Mouse (Mus musculus) intestine, embryonic 16.5 days (tissue): ENCODE results near the gene A3galt2. TPM values are rescaled to one million over a fixed set of nuclear protein-coding genes. Genes with fewer than 3 reads are reported as not detected.

Source experiments
- ATAC-seq: fragments of 200-750 bp; cut with Nextera tagmentation; 2 replicates; pipeline ENCODE4 v1.8.0; 2017; ENCODE audit warnings: moderate TSS enrichment, moderate library complexity
- H3K27ac ChIP-seq: fragments of 300-500 bp; sonication (generic); 2 replicates; pipeline ENCODE4 v1.5.1; 2014; ENCODE audit warnings: mild to moderate bottlenecking, low read length
- H3K27me3 ChIP-seq: fragments of 300-500 bp; sonication (generic); replicated peaks from 2 replicates; pipeline ENCODE4 v1.6.1; 2014; ENCODE audit warnings: low read length, control low read depth, mixed read lengths; ENCODE audit not compliant: control insufficient read depth, insufficient read depth
- H3K36me3 ChIP-seq: fragments of 300-500 bp; sonication (generic); 2 replicates; pipeline ENCODE4 v1.6.1; 2014; ENCODE audit warnings: low read length, control low read depth; ENCODE audit not compliant: control insufficient read depth, insufficient read depth
- H3K4me1 ChIP-seq: fragments of 300-500 bp; sonication (generic); 2 replicates; pipeline ENCODE4 v1.6.1; 2014; ENCODE audit warnings: low read length, control low read depth, mixed read lengths; ENCODE audit not compliant: control insufficient read depth, insufficient read depth
- H3K4me2 ChIP-seq: fragments of 300-500 bp; sonication (generic); 2 replicates; pipeline ENCODE4 v1.6.1; 2014; ENCODE audit warnings: low read depth, low read length, control low read depth
- H3K4me3 ChIP-seq: fragments of 300-500 bp; sonication (generic); 2 replicates; pipeline ENCODE4 v1.5.1; 2014; ENCODE audit warnings: mild to moderate bottlenecking, low read length
- H3K9ac ChIP-seq: fragments of 300-500 bp; sonication (generic); 2 replicates; pipeline ENCODE4 v1.6.1; 2014; ENCODE audit warnings: low read depth, low read length
- H3K9me3 ChIP-seq: fragments of 300-500 bp; sonication (generic); 2 replicates; pipeline ENCODE4 v1.6.1; 2016; ENCODE audit warnings: low read length, control low read depth; ENCODE audit not compliant: control insufficient read depth
- WGBS: fragments of 180-500 bp; shearing (Covaris S2); extraction: QIAGEN DNeasy Blood & Tissue Kit; methylation state at CpG from one replicate; pipeline ENCODE4 v1.1.7; 2014; 5-methylcytosine and 5-hydroxymethylcytosine counted together
- polyA plus RNA-seq: library from polyadenylated mRNA; unstranded; fragments of >200 nt; fragmentation: Nextera tagmentation; extraction: Ambion mirVana; gene quantifications from 2 replicates; pipeline ENCODE4 v1.2.1, GENCODE M21; 2015

Gene A3galt2
- polyA plus RNA-seq, 1 experiment from 2014 or later, result 0.09 TPM

DNA sequence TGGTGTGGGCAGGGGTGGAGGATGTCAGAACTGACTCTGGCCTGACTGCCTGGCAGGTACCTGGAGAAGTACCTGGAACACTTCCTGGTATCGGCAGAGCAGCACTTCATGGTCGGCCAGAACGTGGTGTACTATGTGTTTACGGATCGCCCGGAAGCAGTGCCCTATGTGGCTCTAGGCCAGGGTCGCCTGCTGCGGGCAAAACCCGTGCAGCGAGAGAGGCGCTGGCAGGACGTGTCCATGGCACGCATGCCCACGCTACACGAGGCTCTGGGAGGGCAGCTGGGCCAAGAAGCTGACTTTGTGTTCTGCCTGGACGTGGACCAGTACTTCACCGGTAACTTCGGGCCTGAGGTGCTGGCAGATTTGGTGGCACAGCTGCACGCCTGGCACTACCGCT lies 11.8 kb downstream of the A3galt2 start:
- no peaks in the 10 kb centered on the region for H3K4me1 ChIP-seq
- WGBS, result 91% methylated on average over 20 of the region's 20 CpGs
- no peaks in the 10 kb centered on the region for H3K9me3 ChIP-seq
- H3K4me2 ChIP-seq, result no peak overlapping the region
- H3K36me3 ChIP-seq, result no peaks in the 10 kb centered on the region
- no peak overlapping the region for H3K4me3 ChIP-seq
- no peaks in the 10 kb centered on the region for H3K27me3 ChIP-seq
- H3K27ac ChIP-seq, result no peak overlapping the region
- H3K9ac ChIP-seq, result no peak overlapping the region
- ATAC-seq, result no peak

DNA sequence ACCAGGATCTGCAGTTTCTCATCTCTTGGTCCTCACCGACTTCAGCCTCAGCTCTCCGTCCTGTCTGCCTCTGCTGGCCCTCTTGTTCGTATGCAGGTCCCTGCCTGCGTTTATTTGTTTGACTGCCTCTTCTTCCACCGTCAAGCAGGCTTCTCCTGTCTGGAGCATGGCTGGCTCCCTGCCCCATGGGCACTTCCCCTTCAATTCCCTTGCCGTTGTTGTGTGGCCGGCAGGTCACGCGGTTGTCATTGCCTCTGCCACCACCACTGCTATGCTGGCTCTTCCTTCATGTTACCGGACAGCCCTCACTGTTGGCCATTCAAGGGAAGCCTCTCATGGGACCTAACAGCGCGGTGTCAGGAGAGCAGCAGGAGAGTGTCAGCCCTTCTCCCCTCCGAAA lies 13.0 kb downstream of the A3galt2 start:
- 66% methylated on average over 13 of the region's 13 CpGs for WGBS
- Histone ChIP-seq H3K27me3 (no peaks in the 10 kb centered on the region), H3K9ac (no peak overlapping the region), H3K36me3 (peaks cover 5% of the 10 kb centered on the region; the same call in 1 of the 2 replicates), H3K4me1 (no peaks in the 10 kb centered on the region), H3K27ac (no peak overlapping the region), H3K9me3 (no peaks in the 10 kb centered on the region), H3K4me2 (no peak overlapping the region), H3K4me3 (no peak overlapping the region)
- no peak for ATAC-seq

DNA sequence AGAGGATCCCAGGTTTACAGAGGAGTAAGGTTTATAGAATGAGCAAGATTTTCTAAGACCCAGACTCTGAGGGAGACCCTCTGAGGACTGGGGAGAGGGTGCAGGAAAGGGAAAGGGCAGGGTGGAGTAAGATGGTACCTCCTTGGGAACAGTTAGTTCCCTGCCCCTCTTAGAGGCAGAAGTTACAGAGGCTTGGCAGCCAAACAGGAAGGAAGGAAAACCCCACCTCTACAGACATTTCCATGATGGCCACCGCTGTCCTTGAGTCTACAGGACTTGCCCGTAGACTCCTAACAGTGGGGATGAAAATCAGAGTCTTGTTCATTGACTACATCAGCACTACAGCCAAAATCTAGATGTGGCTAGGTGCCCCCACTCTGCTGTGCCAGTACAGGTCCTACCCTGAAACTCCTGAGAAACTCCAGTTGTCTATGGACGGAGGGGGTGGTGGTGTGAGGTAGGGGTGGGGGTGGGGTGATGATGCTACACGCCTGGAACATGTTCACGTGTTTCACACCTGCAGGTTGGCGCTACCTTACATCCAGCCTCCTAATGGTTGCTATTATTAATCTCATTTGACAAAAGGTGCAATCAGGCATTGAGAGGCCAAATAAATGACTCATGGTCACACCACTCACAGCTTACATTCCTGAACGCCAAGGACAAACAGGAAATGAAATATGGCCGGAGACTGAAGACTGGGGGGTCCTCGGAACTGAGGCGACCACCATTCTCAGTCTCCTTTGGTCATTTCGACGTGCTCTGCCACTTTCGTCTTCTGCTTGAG lies 14.6 kb downstream of the A3galt2 start:
- Histone ChIP-seq H3K9me3 (no peaks in the 10 kb centered on the region), H3K27me3 (no peaks in the 10 kb centered on the region), H3K4me1 (no peaks in the 10 kb centered on the region), H3K4me2 (no peak overlapping the region), H3K9ac (no peak overlapping the region), H3K36me3 (peaks cover 19% of the 10 kb centered on the region), H3K27ac (no peak overlapping the region), H3K4me3 (no peak overlapping the region)
- no peak for ATAC-seq
- 70% methylated on average over 13 of the region's 13 CpGs for WGBS

DNA sequence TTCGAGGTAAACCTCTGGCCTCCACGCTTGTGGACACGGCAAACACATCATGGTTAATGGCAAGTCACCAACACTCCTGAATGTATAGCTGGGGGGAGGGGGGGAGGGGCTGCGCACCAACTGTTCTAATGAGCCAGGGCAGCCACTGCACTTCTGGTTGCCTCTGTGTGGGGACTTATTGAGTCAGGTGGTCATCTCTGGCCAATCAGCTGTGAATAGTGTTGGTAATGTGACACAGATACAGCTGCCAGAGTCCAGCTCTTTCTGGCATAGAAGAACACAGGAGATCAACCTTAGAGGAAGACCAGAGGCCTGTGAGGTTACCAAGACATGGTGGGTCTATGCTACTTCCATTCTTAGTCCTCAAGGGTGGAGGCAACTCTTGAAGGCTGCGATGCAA lies 15.5 kb downstream of the A3galt2 start:
- Histone ChIP-seq H3K36me3 (peaks cover 28% of the 10 kb centered on the region), H3K9me3 (no peaks in the 10 kb centered on the region), H3K4me3 (no peak overlapping the region), H3K27me3 (no peaks in the 10 kb centered on the region), H3K4me1 (no peaks in the 10 kb centered on the region), H3K4me2 (no peak overlapping the region), H3K27ac (no peak overlapping the region), H3K9ac (no peak overlapping the region)
- ATAC-seq, result no peak
- WGBS, result 73% methylated on average over 5 of the region's 5 CpGs

DNA sequence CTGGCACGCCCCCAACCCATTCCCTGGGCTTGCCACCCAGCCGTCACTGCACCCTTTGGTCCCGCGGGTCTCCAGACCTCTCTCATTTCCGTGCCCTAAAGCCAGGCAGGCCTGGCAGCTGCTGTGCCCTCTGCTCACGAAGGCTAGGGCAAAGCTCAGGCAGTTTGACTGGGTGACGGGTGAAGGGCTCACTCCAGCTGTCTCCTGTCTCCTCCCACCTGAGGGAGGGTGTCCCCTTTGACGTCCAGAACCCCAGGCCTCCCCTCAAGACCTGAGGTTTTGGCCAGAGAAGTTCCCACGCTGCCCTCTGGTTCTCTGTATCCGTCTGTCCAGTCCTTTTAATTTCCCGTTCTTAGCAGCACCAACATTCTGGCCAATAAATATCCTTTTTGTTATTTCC lies 18.7 kb downstream of the A3galt2 start:
- H3K4me3 ChIP-seq, result no peak overlapping the region
- 83% methylated on average over 11 of the region's 11 CpGs for WGBS
- H3K4me2 ChIP-seq, result no peak overlapping the region
- H3K27me3 ChIP-seq, result no peaks in the 10 kb centered on the region
- H3K9ac ChIP-seq, result no peak overlapping the region
- peaks cover 43% of the 10 kb centered on the region for H3K36me3 ChIP-seq
- H3K27ac ChIP-seq, result no peak overlapping the region
- ATAC-seq, result no peak
- H3K4me1 ChIP-seq, result no peaks in the 10 kb centered on the region
- no peaks in the 10 kb centered on the region for H3K9me3 ChIP-seq

DNA sequence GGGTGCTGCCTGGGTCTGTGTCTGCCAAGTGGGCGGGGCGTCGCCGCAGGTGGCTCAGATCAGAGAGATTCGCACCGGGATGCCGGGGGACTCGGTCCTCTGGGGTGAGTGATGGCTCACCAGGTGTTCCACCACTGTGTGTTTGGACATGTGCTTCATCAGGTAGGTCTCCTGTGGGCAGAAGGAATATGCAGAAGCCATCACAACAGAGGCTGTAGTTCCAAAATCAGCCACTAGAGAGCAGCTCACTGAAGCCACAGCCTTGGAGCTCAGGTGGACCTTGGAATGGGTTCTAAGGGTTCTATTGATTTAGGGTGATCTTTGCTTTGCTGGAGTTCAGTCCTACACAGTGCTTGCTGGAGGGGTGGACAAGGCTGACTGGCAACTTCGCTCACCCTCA lies 19.3 kb downstream of the A3galt2 start:
- 87% methylated on average over 9 of the region's 9 CpGs for WGBS
- Histone ChIP-seq H3K4me1 (no peaks in the 10 kb centered on the region), H3K4me3 (no peak overlapping the region), H3K36me3 (peaks cover 43% of the 10 kb centered on the region), H3K9me3 (no peaks in the 10 kb centered on the region), H3K27me3 (no peaks in the 10 kb centered on the region), H3K9ac (no peak overlapping the region), H3K4me2 (no peak overlapping the region), H3K27ac (no peak overlapping the region)
- ATAC-seq, result no peak; the same call in 1 of the 2 replicates

- WGBS, result 47% methylated on average over 20 of the region's 20 CpGs
Measured at GRCm38 (mm10) chr4:128776568-128777289, 21.6 kb downstream of the A3galt2 start.

GRCm38 (mm10) chr4:128777593-128777992 lies 22.4 kb downstream of the A3galt2 start:
- Histone ChIP-seq H3K4me3 (no peak overlapping the region), H3K9me3 (no peaks in the 10 kb centered on the region), H3K36me3 (peaks cover 39% of the 10 kb centered on the region), H3K27me3 (no peaks in the 10 kb centered on the region), H3K4me2 (no peak overlapping the region), H3K9ac (no peak overlapping the region), H3K4me1 (no peaks in the 10 kb centered on the region), H3K27ac (no peak overlapping the region)
- WGBS, result 83% methylated on average over 11 of the region's 11 CpGs
- ATAC-seq, result no peak

More at GRCm38 (mm10) chr4:128776568-128777289, 21.6 kb downstream of the A3galt2 start:
- peaks cover 43% of the 10 kb centered on the region for H3K36me3 ChIP-seq
- H3K4me1 ChIP-seq, result no peaks in the 10 kb centered on the region
- H3K4me2 ChIP-seq, result no peak overlapping the region
- ATAC-seq, result peak; percentile 32
- no peak overlapping the region for H3K4me3 ChIP-seq
- no peaks in the 10 kb centered on the region for H3K27me3 ChIP-seq
- H3K9me3 ChIP-seq, result no peaks in the 10 kb centered on the region
- H3K27ac ChIP-seq, result no peak overlapping the region
- no peak overlapping the region for H3K9ac ChIP-seq

GRCm38 (mm10) chr4:128782037-128782436 lies 26.9 kb downstream of the A3galt2 start:
- 82% methylated on average over 7 of the region's 7 CpGs for WGBS
- Histone ChIP-seq H3K9ac (no peak overlapping the region), H3K4me2 (no peak overlapping the region), H3K27me3 (no peaks in the 10 kb centered on the region), H3K4me1 (no peaks in the 10 kb centered on the region), H3K9me3 (no peaks in the 10 kb centered on the region), H3K36me3 (peaks cover 27% of the 10 kb centered on the region), H3K4me3 (no peak overlapping the region), H3K27ac (no peak overlapping the region)
- no peak for ATAC-seq
